28 mouse cellular contexts compared by ENCODE assay signal in the genomic region with DNA sequence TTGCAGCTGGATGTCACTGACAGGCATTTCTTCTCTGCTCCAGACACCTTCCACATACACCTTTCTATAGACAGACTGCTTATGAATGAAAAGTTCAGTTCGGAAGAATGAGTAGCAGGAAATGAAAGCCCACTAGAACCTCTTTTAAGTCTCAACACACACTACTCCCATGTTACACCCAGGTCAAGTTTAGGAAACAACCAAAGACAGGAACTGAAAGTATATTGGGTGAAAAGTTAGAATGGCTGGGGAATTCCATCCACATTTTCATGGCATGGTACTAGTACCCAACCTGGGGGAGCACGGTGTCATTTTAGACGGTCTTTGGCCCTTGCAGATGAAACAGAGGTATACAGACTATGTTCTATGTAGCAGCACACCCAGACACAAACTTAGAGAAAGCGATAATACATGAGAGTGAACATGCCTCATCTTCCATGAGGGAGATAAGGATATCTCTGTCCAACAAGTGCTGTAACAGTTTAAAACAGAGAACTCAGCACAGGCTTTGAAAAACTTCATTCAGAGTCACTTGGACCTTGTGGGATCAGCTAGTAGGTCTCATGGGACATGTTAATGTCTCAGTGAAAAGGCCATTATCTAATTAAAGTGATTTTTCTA. TPM values are rescaled to one million over a fixed set of nuclear protein-coding genes. Genes with fewer than 3 reads are reported as not detected.
DNase-seq lines count a peak whose midpoint lies in the region; ATAC-seq and TF ChIP-seq lines count a peak whose summit lies in the region.
"Had no signal": no experiment of that assay in that cellular context is flagged by ENCODE, and none has a peak within 500 bp of the region (broad histone marks: within the 10 kb centered on the region; RNA-seq: fewer than 3 reads in every experiment).

No protein-coding gene starts in this region.

- TF ChIP-seq POLR2A in MEL (IDR thresholded peaks at IDR 0.05; ENCODE audit: control insufficient read depth in 1 of 2, insufficient read depth in 1 of 2, low read depth in 1 of 2, low read length in 2 of 2, poor library complexity in 1 of 2): no peak

- H3K4me1 ChIP-seq in liver, embryonic 11.5 days (replicated peaks; ENCODE audit: control insufficient read depth, insufficient read depth, low read length): no peaks in the 10 kb centered on the region
- H3K4me1 ChIP-seq in liver, postnatal 0 days (ENCODE audit: insufficient read depth): no peaks in the 10 kb centered on the region
- H3K4me1 ChIP-seq in MEL (ENCODE audit: control insufficient read depth in 1 of 2, insufficient read depth in 2 of 2, low read length in 2 of 2): peaks cover 6 to 12% of the 10 kb centered on the region in 2 experiments; a peak in 3 of 4 replicates
- H3K4me1 ChIP-seq in liver, embryonic 14.5 days (replicated peaks; ENCODE audit: control insufficient read depth in 2 of 2, insufficient read depth in 2 of 2, low read length in 1 of 2): no peaks in the 10 kb centered on the region
- H3K4me1 ChIP-seq: embryonic facial prominence, embryonic 12.5 days; embryonic facial prominence, embryonic 15.5 days; heart, embryonic 15.5 days had no signal

- H3K9me3 ChIP-seq in liver, embryonic 11.5 days (ENCODE audit: control insufficient read depth, low read length): no peaks in the 10 kb centered on the region
- no peaks in the 10 kb centered on the region for H3K9me3 ChIP-seq in liver, postnatal 0 days (ENCODE audit: low read length)
- no peaks in the 10 kb centered on the region for H3K9me3 ChIP-seq in MEL (replicated peaks; ENCODE audit: insufficient read depth, low read length)
- no peaks in the 10 kb centered on the region for H3K9me3 ChIP-seq in liver, embryonic 14.5 days (ENCODE audit: control insufficient read depth, low read length)
- H3K9me3 ChIP-seq: embryonic facial prominence, embryonic 12.5 days; embryonic facial prominence, embryonic 15.5 days; heart, embryonic 12.5 days; heart, embryonic 15.5 days had no signal

- no peak overlapping the region for H3K4me3 ChIP-seq in liver, embryonic 11.5 days (ENCODE audit: low read depth, low read length)
- no peak overlapping the region for H3K4me3 ChIP-seq in liver, postnatal 0 days (ENCODE audit: low read depth, low read length)
- no peak overlapping the region for H3K4me3 ChIP-seq in MEL (ENCODE audit: control insufficient read depth in 1 of 2, insufficient read depth in 1 of 2, low read depth in 2 of 2, low read length in 2 of 2)
- no peak overlapping the region for H3K4me3 ChIP-seq in liver, embryonic 14.5 days (ENCODE audit: insufficient read depth in 1 of 2, low read depth in 2 of 2, low read length in 2 of 2)
- H3K4me3 ChIP-seq: embryonic facial prominence, embryonic 12.5 days; embryonic facial prominence, embryonic 15.5 days; gastrocnemius, adult 2 months; heart, embryonic 12.5 days; heart, embryonic 15.5 days had no signal

- no peaks in the 10 kb centered on the region for H3K36me3 ChIP-seq in liver, embryonic 11.5 days (ENCODE audit: control insufficient read depth, insufficient read depth, low read length)
- no peaks in the 10 kb centered on the region for H3K36me3 ChIP-seq in liver, postnatal 0 days (replicated peaks; ENCODE audit: insufficient read depth, low read length)
- peaks cover 0 to 8% of the 10 kb centered on the region in 2 experiments; a peak in 2 of 4 replicates for H3K36me3 ChIP-seq in MEL (ENCODE audit: control insufficient read depth in 1 of 2, insufficient read depth in 2 of 2, low read length in 2 of 2)
- no peaks in the 10 kb centered on the region for H3K36me3 ChIP-seq in liver, embryonic 14.5 days (replicated peaks; ENCODE audit: control insufficient read depth, insufficient read depth, low read depth)
- H3K36me3 ChIP-seq: embryonic facial prominence, embryonic 12.5 days; embryonic facial prominence, embryonic 15.5 days; heart, embryonic 12.5 days; heart, embryonic 15.5 days had no signal

- no peak for TF ChIP-seq CTCF in liver, postnatal 0 days (IDR thresholded peaks at IDR 0.05; ENCODE audit: low read depth)
- TF ChIP-seq CTCF in MEL (IDR thresholded peaks at IDR 0.05 in 2 of 3, conservative IDR thresholded peaks at IDR 0.05 in 1 of 3; ENCODE audit: control insufficient read depth in 1 of 3, insufficient read depth in 1 of 3, low read depth in 2 of 3, low read length in 3 of 3, poor library complexity in 1 of 3, severe bottlenecking in 1 of 3): no peak
- TF ChIP-seq CTCF in liver, embryonic 14.5 days (IDR thresholded peaks at IDR 0.05; ENCODE audit: low read depth): no peak

- ATAC-seq in liver, embryonic 11.5 days (replicated peaks; ENCODE audit: low FRiP score): peak; percentile 53; the same call in 1 of the 2 replicates
- no peak for ATAC-seq in liver, postnatal 0 days
- ATAC-seq in liver, embryonic 14.5 days (ENCODE audit: insufficient read depth): peak; percentile 73; the same call in 1 of the 2 replicates
- ATAC-seq in megakaryocyte progenitor cell, adult 5-6 weeks (replicated peaks; ENCODE audit: poor library complexity): peak; percentile 42; the same call in 1 of the 2 replicates
- ATAC-seq: forebrain, embryonic 14.5 days; forebrain, postnatal 0 days; hindbrain, postnatal 0 days; inflammation-experienced regulatory T-cells, adult 6 months had no signal

- TF ChIP-seq RAD21 in MEL (IDR thresholded peaks at IDR 0.05; ENCODE audit: low read depth, low read length): no peak

- DNase-seq in liver, embryonic 11.5 days (ENCODE audit: low spot score): no peak
- no peak for DNase-seq in liver, postnatal 0 days
- peak; percentile 43 for DNase-seq in MEL (ENCODE audit: low read depth, low spot score)
- no peak for DNase-seq in liver, embryonic 14.5 days (ENCODE audit: low read depth in 3 of 3, low spot score in 3 of 3)
- DNase-seq in spleen, postnatal 14 days (ENCODE audit: low spot score in 2 of 2): no peak
- no peak for DNase-seq in retina, embryonic 14.5 days (ENCODE audit: low spot score)
- no peak for DNase-seq in embryo, embryonic 11 days
- DNase-seq: adrenal gland, postnatal 10 days; adrenal gland, postnatal 36 days; B cell, adult 2 months; cerebellum, adult 11 months; cerebellum, adult 8-10 months; cerebellum, postnatal 10 days; forebrain, postnatal 0 days; gastrocnemius, adult 2 months; gastrocnemius, postnatal 14 days; heart, adult 11 months; heart, postnatal 10 days; heart, postnatal 4 days had no signal

- H3K4me2 ChIP-seq in liver, embryonic 11.5 days: no peak overlapping the region
- H3K4me2 ChIP-seq in liver, postnatal 0 days (ENCODE audit: low read depth, low read length): no peak overlapping the region
- no peak overlapping the region for H3K4me2 ChIP-seq in liver, embryonic 14.5 days (ENCODE audit: low read depth)
- H3K4me2 ChIP-seq: embryonic facial prominence, embryonic 12.5 days; embryonic facial prominence, embryonic 15.5 days; heart, embryonic 12.5 days; heart, embryonic 15.5 days; hindbrain, embryonic 14.5 days had no signal

- no peak for TF ChIP-seq EP300 in liver, postnatal 0 days (IDR thresholded peaks at IDR 0.05; ENCODE audit: low read depth)
- peak; percentile 44 to 58; a peak in 2 of 4 replicates for TF ChIP-seq EP300 in MEL (IDR thresholded peaks at IDR 0.05; ENCODE audit: low read depth in 1 of 2, low read length in 2 of 2)
- peak; percentile 34; the same call in 1 of the 2 replicates for TF ChIP-seq EP300 in liver, embryonic 14.5 days (IDR thresholded peaks at IDR 0.05; ENCODE audit: low read depth)

- WGBS in liver, embryonic 11.5 days: 74% methylated on average over 4 of the region's 4 CpGs
- WGBS in liver, postnatal 0 days (ENCODE audit: insufficient replicate concordance): 61% methylated on average over 4 of the region's 4 CpGs
- 43% methylated on average over 4 of the region's 4 CpGs for WGBS in liver, embryonic 14.5 days (ENCODE audit: insufficient replicate concordance)

- no peaks in the 10 kb centered on the region; the same call in 1 of the 2 replicates for H3K27me3 ChIP-seq in liver, embryonic 11.5 days (replicated peaks; ENCODE audit: control insufficient read depth, insufficient read depth, low read length)
- no peaks in the 10 kb centered on the region for H3K27me3 ChIP-seq in liver, postnatal 0 days (ENCODE audit: insufficient read depth, low read length)
- H3K27me3 ChIP-seq in MEL (ENCODE audit: control insufficient read depth in 1 of 2, insufficient read depth in 2 of 2, low read length in 2 of 2): no peaks in the 10 kb centered on the region; a peak in 1 of 4 replicates
- no peaks in the 10 kb centered on the region for H3K27me3 ChIP-seq in liver, embryonic 14.5 days (ENCODE audit: control insufficient read depth, insufficient read depth, low read length)
- H3K27me3 ChIP-seq: heart, embryonic 12.5 days; heart, embryonic 15.5 days had no signal

- no peak overlapping the region for H3K9ac ChIP-seq in liver, embryonic 11.5 days (ENCODE audit: low read depth, low read length)
- H3K9ac ChIP-seq in liver, postnatal 0 days (replicated peaks): no peak overlapping the region
- H3K9ac ChIP-seq in MEL (ENCODE audit: control insufficient read depth, low read depth, low read length, poor library complexity, severe bottlenecking): no peak overlapping the region
- no peak overlapping the region for H3K9ac ChIP-seq in liver, embryonic 14.5 days (replicated peaks)
- H3K9ac ChIP-seq: embryonic facial prominence, embryonic 12.5 days; embryonic facial prominence, embryonic 15.5 days; forebrain, postnatal 0 days; heart, embryonic 12.5 days; heart, embryonic 15.5 days; hindbrain, embryonic 14.5 days had no signal

- no peak overlapping the region for H3K27ac ChIP-seq in liver, embryonic 11.5 days (ENCODE audit: low read depth, low read length)
- no peak overlapping the region for H3K27ac ChIP-seq in liver, postnatal 0 days (ENCODE audit: low read depth)
- H3K27ac ChIP-seq in MEL (ENCODE audit: control insufficient read depth, low read depth, low read length): no peak overlapping the region
- no peak overlapping the region for H3K27ac ChIP-seq in liver, embryonic 14.5 days
- H3K27ac ChIP-seq: embryonic facial prominence, embryonic 12.5 days; embryonic facial prominence, embryonic 15.5 days; gastrocnemius, adult 2 months; heart, embryonic 15.5 days; hindbrain, embryonic 14.5 days; hindbrain, postnatal 0 days had no signal

- H3K79me2 ChIP-seq in MEL (ENCODE audit: control insufficient read depth, insufficient read depth, low read length, poor library complexity): no peaks in the 10 kb centered on the region

RNA-seq across cellular contexts. Expression of gene Srpx2, which starts 28.5 kb away (rescaled TPM):
- 0.15 and 0.25 TPM in 2 replicates for polyA plus RNA-seq in liver, embryonic 11.5 days (2014; fragmentation: Nextera tagmentation; extraction: Ambion mirVana)
- polyA plus RNA-seq in liver, postnatal 0 days (2015; fragmentation: Nextera tagmentation; extraction: Ambion mirVana): 0.83 and 0.86 TPM in 2 replicates
- total RNA-seq in MEL (2012; rRNA removed): not detected in 2 replicates
- not detected for polyA plus RNA-seq in MEL (2012; ENCODE audit: insufficient read depth in 1 of 2, insufficient read length in 2 of 2, low read depth in 1 of 2, low replicate concordance in 2 of 2, missing spikeins in 1 of 2)
- polyA plus RNA-seq in liver, embryonic 14.5 days (2012; rRNA removed): 0.22 and 0.28 TPM in 2 replicates
- polyA plus RNA-seq in liver, embryonic 14.5 days (2014; fragmentation: Nextera tagmentation; extraction: Ambion mirVana): 0.25 and 0.27 TPM in 2 replicates
- total RNA-seq in megakaryocyte progenitor cell, adult 5-6 weeks (2015): not detected in 2 replicates
- total RNA-seq in megakaryocyte progenitor cell, adult 5-6 weeks (2017): not detected in 2 replicates
- polyA plus RNA-seq: inflammation-experienced regulatory T-cells, adult 6 months had no signal

RNA-seq across cellular contexts. Expression of gene Tspan6, which starts 38.5 kb away (rescaled TPM):
- polyA plus RNA-seq in liver, embryonic 11.5 days (2014; fragmentation: Nextera tagmentation; extraction: Ambion mirVana): 67.0 and 68.0 TPM in 2 replicates
- 6.3 and 6.7 TPM in 2 replicates for polyA plus RNA-seq in liver, postnatal 0 days (2015; fragmentation: Nextera tagmentation; extraction: Ambion mirVana)
- 14.1 and 15.7 TPM in 2 replicates for total RNA-seq in MEL (2012; rRNA removed)
- polyA plus RNA-seq in MEL (2012; ENCODE audit: insufficient read depth in 1 of 2, insufficient read length in 2 of 2, low read depth in 1 of 2, low replicate concordance in 2 of 2, missing spikeins in 1 of 2): 10 to 100 TPM in 1 of 2 experiments, not detected in 1; 22.0 TPM
- 4.2 and 4.3 TPM in 2 replicates for polyA plus RNA-seq in liver, embryonic 14.5 days (2012; rRNA removed)
- polyA plus RNA-seq in liver, embryonic 14.5 days (2014; fragmentation: Nextera tagmentation; extraction: Ambion mirVana): 10.5 and 11.4 TPM in 2 replicates
- 2.0 and 3.8 TPM in 2 replicates for total RNA-seq in megakaryocyte progenitor cell, adult 5-6 weeks (2015)
- 3.0 and 3.9 TPM in 2 replicates for total RNA-seq in megakaryocyte progenitor cell, adult 5-6 weeks (2017)

RNA-seq across cellular contexts. Expression of gene Sytl4, which starts 44.9 kb away (rescaled TPM):
- polyA plus RNA-seq in liver, embryonic 11.5 days (2014; fragmentation: Nextera tagmentation; extraction: Ambion mirVana): 1.8 and 2.7 TPM in 2 replicates
- 1.2 and 1.3 TPM in 2 replicates for polyA plus RNA-seq in liver, postnatal 0 days (2015; fragmentation: Nextera tagmentation; extraction: Ambion mirVana)
- 0.13 and 0.19 TPM in 2 replicates for total RNA-seq in MEL (2012; rRNA removed)
- under 1 TPM in 1 of 2 experiments, not detected in 1; 0.06 TPM for polyA plus RNA-seq in MEL (2012; ENCODE audit: insufficient read depth in 1 of 2, insufficient read length in 2 of 2, low read depth in 1 of 2, low replicate concordance in 2 of 2, missing spikeins in 1 of 2)
- polyA plus RNA-seq in liver, embryonic 14.5 days (2012; rRNA removed): 0.60 and 0.83 TPM in 2 replicates
- polyA plus RNA-seq in liver, embryonic 14.5 days (2014; fragmentation: Nextera tagmentation; extraction: Ambion mirVana): 0.55 and 1.1 TPM in 2 replicates
- total RNA-seq in megakaryocyte progenitor cell, adult 5-6 weeks (2015): 1.3 and 1.9 TPM in 2 replicates
- 2.2 and 5.2 TPM in 2 replicates for total RNA-seq in megakaryocyte progenitor cell, adult 5-6 weeks (2017)
